Mouse (Mus musculus): ENCODE results near the gene Med8. TPM values are rescaled to one million over a fixed set of nuclear protein-coding genes. Genes with fewer than 3 reads are reported as not detected.
A peak's percentile ranks its signal among the peaks of the same experiment; 100 is the strongest.

The Med8 gene
- polyA plus RNA-seq (2015; fragmentation: Nextera tagmentation; extraction: Ambion mirVana): 67.8 and 70.6 TPM in 2 replicates

DNA sequence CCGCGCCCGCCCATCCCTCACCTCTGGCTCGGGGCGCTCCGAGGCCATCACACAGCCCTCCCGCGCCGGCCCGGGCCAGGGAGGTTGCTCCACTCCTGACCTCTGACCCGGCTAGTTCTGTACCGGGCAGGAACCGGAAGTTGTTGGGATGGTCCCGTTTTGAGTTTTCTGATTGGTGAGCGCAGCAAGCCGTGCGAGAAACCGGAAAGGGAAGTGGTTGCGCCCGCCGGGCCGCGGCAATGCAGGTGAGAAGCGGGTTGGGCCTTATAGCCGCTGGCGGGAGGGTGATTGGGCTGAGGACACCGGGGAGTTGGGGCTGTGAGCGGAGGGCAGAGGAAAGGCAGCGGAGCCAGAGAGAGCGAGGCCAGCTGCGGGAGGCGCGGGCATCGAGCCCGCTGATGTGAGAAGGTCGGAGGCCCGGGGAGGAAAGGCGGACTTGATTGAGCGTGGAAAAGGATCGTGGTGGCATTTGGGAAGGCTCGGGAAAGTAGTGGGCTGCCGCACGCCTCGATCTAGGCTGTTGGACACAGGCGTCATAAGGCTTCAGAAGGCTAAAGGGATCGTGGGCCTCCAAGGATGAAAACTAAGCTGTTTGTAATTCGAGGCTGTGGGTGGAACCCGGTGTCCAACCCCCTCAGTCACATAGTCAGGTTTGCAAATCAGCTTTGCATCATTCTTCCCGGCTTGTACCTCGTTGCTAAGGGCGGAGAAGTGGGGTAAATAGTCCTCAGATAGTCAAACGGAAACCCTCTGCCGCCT, at the start of gene Med8, which contains the start of gene Szt2:
Gene Med8, plus strand, starts transcription at position 196 of the 759 bp plus-strand sequence.
Gene Szt2, minus strand, starts transcription at position 132 of the 759 bp plus-strand sequence.
- H3K4me1 ChIP-seq (ENCODE audit: control insufficient read depth, insufficient read depth, low read length): peaks cover 14% of the 10 kb centered on the region
- no peaks in the 10 kb centered on the region for H3K27me3 ChIP-seq (ENCODE audit: control insufficient read depth, insufficient read depth, low read length)
- peak within 1 kb of the TSS; percentile 85 for H3K4me3 ChIP-seq (ENCODE audit: low read length)
- H3K4me2 ChIP-seq (ENCODE audit: low read depth, low read length): peak within 1 kb of the TSS; percentile 72
- H3K36me3 ChIP-seq (ENCODE audit: control insufficient read depth, insufficient read depth): peaks cover 29% of the 10 kb centered on the region
- H3K9ac ChIP-seq (ENCODE audit: low read length): peak within 1 kb of the TSS; percentile 95
- H3K27ac ChIP-seq (ENCODE audit: low read length): peak within 1 kb of the TSS; percentile 74
- under 1% methylated on average over 53 of the region's 53 CpGs for WGBS
- ATAC-seq (replicated peaks; ENCODE audit: extremely low read depth, insufficient read depth, low FRiP score): peak; percentile 95
- H3K9me3 ChIP-seq (replicated peaks; ENCODE audit: control insufficient read depth, low read length): no peaks in the 10 kb centered on the region

DNA sequence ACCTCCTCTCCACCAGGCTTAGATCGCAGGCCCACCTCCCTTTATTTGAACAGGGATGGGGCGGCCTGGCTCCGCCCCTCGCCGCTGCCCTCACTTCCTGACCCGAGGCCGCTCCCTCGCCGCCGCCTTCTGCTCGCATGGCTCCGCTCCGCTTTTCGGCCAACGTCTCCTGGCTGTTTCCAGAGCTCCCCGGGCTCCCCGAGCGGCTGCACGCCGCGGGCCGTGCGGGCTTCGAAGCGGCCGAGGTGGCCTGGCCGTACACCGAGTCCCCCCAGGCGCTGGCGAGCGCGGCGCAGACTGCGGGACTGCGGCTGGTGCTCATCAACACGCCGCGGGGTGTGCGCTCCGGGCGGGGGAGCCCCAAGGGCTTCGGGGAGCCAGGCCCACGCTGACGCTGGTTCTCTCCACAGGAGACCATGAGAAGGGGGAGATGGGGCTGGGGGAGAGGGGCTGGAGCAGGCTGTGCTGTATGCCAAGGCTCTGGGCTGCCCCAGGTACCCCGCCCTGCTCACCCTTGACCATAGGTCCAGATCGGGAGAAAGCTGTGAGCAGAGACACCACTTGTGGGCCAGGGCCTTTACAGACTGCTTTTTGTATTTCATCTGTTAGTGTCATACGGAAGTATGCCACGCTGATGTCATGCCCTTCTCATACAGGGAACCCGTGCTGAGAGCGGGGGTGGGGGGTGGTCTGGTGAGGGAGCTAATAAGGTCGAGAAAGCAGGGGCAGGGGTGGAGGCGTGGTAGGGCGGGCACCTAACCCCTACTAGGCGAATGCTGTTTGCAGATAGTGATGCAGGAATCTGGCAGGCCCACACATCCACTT, 49.0 kb upstream of the Med8 start:
- H3K4me1 ChIP-seq (ENCODE audit: control insufficient read depth, insufficient read depth, low read length): peaks cover 8% of the 10 kb centered on the region
- H3K36me3 ChIP-seq (ENCODE audit: control insufficient read depth, insufficient read depth): peaks cover 21% of the 10 kb centered on the region
- H3K27ac ChIP-seq (ENCODE audit: low read length): peak overlapping the region; percentile 87
- H3K9me3 ChIP-seq (replicated peaks; ENCODE audit: control insufficient read depth, low read length): no peaks in the 10 kb centered on the region
- ATAC-seq (replicated peaks; ENCODE audit: extremely low read depth, insufficient read depth, low FRiP score): peak; percentile 75
- peak overlapping the region; percentile 93 for H3K9ac ChIP-seq (ENCODE audit: low read length)
- H3K4me3 ChIP-seq (ENCODE audit: low read length): peak overlapping the region; percentile 86
- H3K4me2 ChIP-seq (ENCODE audit: low read depth, low read length): peak overlapping the region; percentile 98
- no peaks in the 10 kb centered on the region for H3K27me3 ChIP-seq (ENCODE audit: control insufficient read depth, insufficient read depth, low read length)
- WGBS: 1% methylated on average over 54 of the region's 54 CpGs

DNA sequence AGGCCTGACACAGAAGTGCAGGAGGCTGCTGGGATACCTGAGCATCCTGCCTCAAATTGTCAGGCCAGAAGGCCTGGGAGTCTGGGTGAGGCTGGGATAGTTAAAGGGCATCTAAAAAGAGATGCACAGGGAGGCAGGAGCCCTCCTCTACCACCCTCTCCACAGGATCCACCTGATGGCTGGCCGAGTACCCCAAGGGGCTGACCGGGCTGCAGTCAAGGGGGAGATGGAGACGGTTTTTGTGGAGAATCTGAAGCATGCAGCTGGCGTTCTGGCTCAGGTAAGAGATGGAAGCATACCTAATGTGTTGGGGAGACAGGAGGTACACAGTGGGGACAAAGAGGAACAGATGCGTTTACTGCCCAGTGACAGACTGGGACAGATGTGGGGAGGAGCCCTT, 47.7 kb upstream of the Med8 start:
- ATAC-seq (replicated peaks; ENCODE audit: extremely low read depth, insufficient read depth, low FRiP score): no peak
- H3K4me1 ChIP-seq (ENCODE audit: control insufficient read depth, insufficient read depth, low read length): peaks cover 8% of the 10 kb centered on the region
- WGBS: 88% methylated on average over 5 of the region's 5 CpGs
- no peaks in the 10 kb centered on the region for H3K27me3 ChIP-seq (ENCODE audit: control insufficient read depth, insufficient read depth, low read length)
- H3K27ac ChIP-seq (ENCODE audit: low read length): no peak overlapping the region
- H3K9ac ChIP-seq (ENCODE audit: low read length): no peak overlapping the region
- H3K4me3 ChIP-seq (ENCODE audit: low read length): no peak overlapping the region
- peaks cover 30% of the 10 kb centered on the region for H3K36me3 ChIP-seq (ENCODE audit: control insufficient read depth, insufficient read depth)
- no peaks in the 10 kb centered on the region for H3K9me3 ChIP-seq (replicated peaks; ENCODE audit: control insufficient read depth, low read length)
- H3K4me2 ChIP-seq (ENCODE audit: low read depth, low read length): no peak overlapping the region

DNA sequence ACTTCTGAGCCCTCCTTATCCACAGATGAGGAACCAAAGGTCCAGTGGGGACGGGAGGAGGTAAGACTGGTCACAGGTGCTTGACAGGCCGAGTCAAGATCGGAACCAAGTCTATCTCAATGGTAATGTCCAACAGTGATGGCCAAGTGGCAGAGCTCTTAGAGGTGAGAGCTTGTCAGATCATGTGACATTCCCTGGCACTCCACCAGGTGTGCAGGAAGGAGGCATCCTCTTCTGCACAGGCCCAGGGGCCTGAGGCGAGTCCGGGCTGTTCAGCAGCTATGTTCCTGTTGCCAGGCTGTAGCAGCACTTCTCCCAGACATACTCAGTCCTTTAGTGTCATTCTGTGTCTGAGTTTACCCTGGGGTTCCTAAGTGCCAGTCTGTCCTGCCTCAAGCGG, 46.3 kb upstream of the Med8 start:
- H3K9ac ChIP-seq (ENCODE audit: low read length): no peak overlapping the region
- no peak for ATAC-seq (replicated peaks; ENCODE audit: extremely low read depth, insufficient read depth, low FRiP score)
- H3K27me3 ChIP-seq (ENCODE audit: control insufficient read depth, insufficient read depth, low read length): no peaks in the 10 kb centered on the region
- H3K36me3 ChIP-seq (ENCODE audit: control insufficient read depth, insufficient read depth): peaks cover 37% of the 10 kb centered on the region
- H3K9me3 ChIP-seq (replicated peaks; ENCODE audit: control insufficient read depth, low read length): no peaks in the 10 kb centered on the region
- peaks cover 8% of the 10 kb centered on the region for H3K4me1 ChIP-seq (ENCODE audit: control insufficient read depth, insufficient read depth, low read length)
- no peak overlapping the region for H3K27ac ChIP-seq (ENCODE audit: low read length)
- H3K4me2 ChIP-seq (ENCODE audit: low read depth, low read length): no peak overlapping the region
- no peak overlapping the region for H3K4me3 ChIP-seq (ENCODE audit: low read length)
- 85% methylated on average over 6 of the region's 6 CpGs for WGBS

DNA sequence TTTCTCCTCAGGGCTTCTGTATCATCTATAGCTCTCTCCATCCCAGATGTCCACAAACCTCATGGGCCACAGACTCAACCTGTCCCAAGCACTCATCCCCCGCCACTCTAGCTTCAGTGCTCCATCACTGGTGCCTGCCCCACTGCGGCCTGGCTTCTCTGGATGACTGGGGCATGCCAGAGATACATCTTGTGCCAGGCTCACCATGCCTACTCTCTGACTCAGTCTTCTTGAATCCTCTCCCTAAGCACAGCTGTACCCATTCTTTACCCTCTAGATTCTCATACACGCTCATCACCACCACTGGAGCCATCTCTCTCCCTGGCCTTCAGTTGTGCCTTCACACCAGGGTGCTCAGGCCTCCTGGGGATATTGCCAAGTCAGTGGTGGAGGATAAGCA, 45.2 kb upstream of the Med8 start:
- H3K4me1 ChIP-seq (ENCODE audit: control insufficient read depth, insufficient read depth, low read length): peaks cover 8% of the 10 kb centered on the region
- WGBS: 95% methylated on average over 3 of the region's 3 CpGs

DNA sequence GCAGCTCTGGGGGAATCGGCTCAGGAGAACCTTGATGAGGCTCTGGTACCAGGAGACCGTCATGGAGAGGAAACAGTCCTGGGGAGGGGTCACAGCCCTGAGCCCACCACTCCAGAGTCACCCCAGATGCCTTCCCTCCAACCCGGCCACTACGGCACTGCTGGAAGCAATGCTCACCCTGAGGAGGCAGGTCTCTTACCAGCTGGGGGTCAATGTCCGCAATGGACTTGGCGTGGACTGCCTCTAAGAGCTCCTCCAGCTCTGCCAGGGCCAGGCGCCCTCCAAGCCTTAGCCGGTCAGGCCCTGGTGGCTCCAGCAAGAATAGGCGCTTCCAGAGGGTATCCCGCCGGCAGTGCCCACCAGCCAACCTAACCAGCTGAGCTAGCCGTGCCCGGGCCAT, 44.5 kb upstream of the Med8 start:
- H3K9me3 ChIP-seq (replicated peaks; ENCODE audit: control insufficient read depth, low read length): no peaks in the 10 kb centered on the region
- H3K27ac ChIP-seq (ENCODE audit: low read length): no peak overlapping the region
- H3K36me3 ChIP-seq (ENCODE audit: control insufficient read depth, insufficient read depth): peaks cover 45% of the 10 kb centered on the region
- WGBS: 94% methylated on average over 13 of the region's 13 CpGs
- H3K9ac ChIP-seq (ENCODE audit: low read length): no peak overlapping the region
- H3K4me3 ChIP-seq (ENCODE audit: low read length): no peak overlapping the region
- H3K4me2 ChIP-seq (ENCODE audit: low read depth, low read length): no peak overlapping the region
- peaks cover 5% of the 10 kb centered on the region for H3K4me1 ChIP-seq (ENCODE audit: control insufficient read depth, insufficient read depth, low read length)
- no peak for ATAC-seq (replicated peaks; ENCODE audit: extremely low read depth, insufficient read depth, low FRiP score)
- no peaks in the 10 kb centered on the region for H3K27me3 ChIP-seq (ENCODE audit: control insufficient read depth, insufficient read depth, low read length)

More for the DNA sequence above, 45.2 kb upstream of the Med8 start:
- H3K9me3 ChIP-seq (replicated peaks; ENCODE audit: control insufficient read depth, low read length): no peaks in the 10 kb centered on the region
- H3K27ac ChIP-seq (ENCODE audit: low read length): no peak overlapping the region
- no peak overlapping the region for H3K9ac ChIP-seq (ENCODE audit: low read length)
- ATAC-seq (replicated peaks; ENCODE audit: extremely low read depth, insufficient read depth, low FRiP score): no peak
- no peaks in the 10 kb centered on the region for H3K27me3 ChIP-seq (ENCODE audit: control insufficient read depth, insufficient read depth, low read length)
- peaks cover 40% of the 10 kb centered on the region for H3K36me3 ChIP-seq (ENCODE audit: control insufficient read depth, insufficient read depth)
- H3K4me3 ChIP-seq (ENCODE audit: low read length): no peak overlapping the region
- H3K4me2 ChIP-seq (ENCODE audit: low read depth, low read length): no peak overlapping the region

DNA sequence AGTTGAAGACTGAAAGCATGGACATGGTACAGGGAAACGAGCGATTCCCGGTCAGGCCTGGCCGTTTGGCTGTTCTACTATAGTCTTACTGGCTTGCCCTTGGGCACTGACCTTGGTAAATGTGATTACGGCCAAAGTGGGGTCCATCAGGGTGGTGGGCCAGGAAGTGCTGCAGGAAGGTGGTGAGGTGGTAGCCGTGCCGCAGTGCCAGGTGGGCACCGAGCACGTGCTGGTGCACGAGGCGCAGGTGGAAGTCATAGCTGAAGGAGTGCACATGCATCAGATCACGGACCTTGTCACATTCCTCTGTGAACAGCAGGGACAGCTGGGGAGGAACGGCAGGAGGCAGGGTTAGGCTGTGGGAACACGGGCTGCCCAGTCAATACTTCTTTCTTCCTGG, 43.1 kb upstream of the Med8 start:
- H3K4me2 ChIP-seq (ENCODE audit: low read depth, low read length): no peak overlapping the region
- WGBS: 84% methylated on average over 14 of the region's 14 CpGs

DNA sequence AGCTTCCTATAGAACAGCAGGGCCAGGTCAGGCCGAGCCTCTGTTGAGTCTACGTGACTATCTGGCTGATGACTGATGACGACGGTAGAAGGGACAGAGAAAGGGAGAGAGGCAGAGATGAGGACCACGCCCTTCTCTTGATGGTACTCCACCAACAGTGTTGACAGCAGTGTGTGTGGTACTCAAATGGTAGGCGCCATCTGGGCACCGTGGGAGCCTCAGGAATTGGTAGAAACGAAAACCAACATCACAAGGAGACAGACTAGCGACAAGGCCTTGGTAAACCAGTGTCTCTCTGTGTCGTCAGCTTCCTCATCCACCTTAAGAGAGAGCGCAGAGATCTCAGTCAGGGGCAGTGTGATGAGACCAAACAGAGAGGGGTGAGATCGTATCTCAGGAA, 41.6 kb upstream of the Med8 start:
- no peak overlapping the region for H3K9ac ChIP-seq (ENCODE audit: low read length)
- H3K27ac ChIP-seq (ENCODE audit: low read length): no peak overlapping the region
- H3K4me1 ChIP-seq (ENCODE audit: control insufficient read depth, insufficient read depth, low read length): 0 out of 2 replicates have a peak, but pooled peaks cover 4% of the 10 kb centered on the region
- no peak overlapping the region for H3K4me3 ChIP-seq (ENCODE audit: low read length)
- WGBS: 82% methylated on average over 12 of the region's 12 CpGs
- peaks cover 59% of the 10 kb centered on the region for H3K36me3 ChIP-seq (ENCODE audit: control insufficient read depth, insufficient read depth)
- no peaks in the 10 kb centered on the region for H3K9me3 ChIP-seq (replicated peaks; ENCODE audit: control insufficient read depth, low read length)
- no peak overlapping the region for H3K4me2 ChIP-seq (ENCODE audit: low read depth, low read length)
- H3K27me3 ChIP-seq (ENCODE audit: control insufficient read depth, insufficient read depth, low read length): no peaks in the 10 kb centered on the region
- ATAC-seq (replicated peaks; ENCODE audit: extremely low read depth, insufficient read depth, low FRiP score): no peak

More for the DNA sequence above, 43.1 kb upstream of the Med8 start:
- H3K27ac ChIP-seq (ENCODE audit: low read length): no peak overlapping the region
- H3K4me3 ChIP-seq (ENCODE audit: low read length): no peak overlapping the region
- H3K9ac ChIP-seq (ENCODE audit: low read length): no peak overlapping the region
- H3K9me3 ChIP-seq (replicated peaks; ENCODE audit: control insufficient read depth, low read length): no peaks in the 10 kb centered on the region
- H3K27me3 ChIP-seq (ENCODE audit: control insufficient read depth, insufficient read depth, low read length): no peaks in the 10 kb centered on the region
- ATAC-seq (replicated peaks; ENCODE audit: extremely low read depth, insufficient read depth, low FRiP score): no peak
- H3K36me3 ChIP-seq (ENCODE audit: control insufficient read depth, insufficient read depth): peaks cover 50% of the 10 kb centered on the region
- 0 out of 2 replicates have a peak, but pooled peaks cover 4% of the 10 kb centered on the region for H3K4me1 ChIP-seq (ENCODE audit: control insufficient read depth, insufficient read depth, low read length)

DNA sequence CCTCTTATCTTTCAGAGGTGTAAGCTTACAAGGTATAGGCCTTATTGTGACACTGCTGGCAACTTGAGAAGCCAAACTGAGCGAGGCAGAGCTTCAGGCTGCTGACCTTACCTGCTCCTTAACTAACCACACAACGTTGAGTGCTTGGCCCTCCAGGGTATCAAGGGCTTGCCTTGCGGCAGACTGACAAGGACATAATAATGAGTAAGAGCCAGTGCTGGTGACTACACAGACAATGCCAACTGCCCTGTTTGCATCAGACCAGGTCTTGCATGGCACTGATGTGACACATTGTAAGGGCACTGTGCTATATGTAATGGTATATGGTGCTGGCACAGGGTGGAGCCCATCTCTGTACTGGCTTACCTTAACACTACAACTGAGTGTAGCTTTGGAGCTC, 40.5 kb upstream of the Med8 start:
- WGBS: 85% methylated on average over 3 of the region's 3 CpGs
- Histone ChIP-seq H3K27ac (ENCODE audit: low read length) (no peak overlapping the region), H3K9ac (ENCODE audit: low read length) (no peak overlapping the region), H3K9me3 (replicated peaks; ENCODE audit: control insufficient read depth, low read length) (no peaks in the 10 kb centered on the region), H3K4me1 (ENCODE audit: control insufficient read depth, insufficient read depth, low read length) (0 out of 2 replicates have a peak, but pooled peaks cover 4% of the 10 kb centered on the region), H3K4me2 (ENCODE audit: low read depth, low read length) (no peak overlapping the region), H3K27me3 (ENCODE audit: control insufficient read depth, insufficient read depth, low read length) (no peaks in the 10 kb centered on the region), H3K36me3 (ENCODE audit: control insufficient read depth, insufficient read depth) (peaks cover 64% of the 10 kb centered on the region), H3K4me3 (ENCODE audit: low read length) (no peak overlapping the region)
- no peak for ATAC-seq (replicated peaks; ENCODE audit: extremely low read depth, insufficient read depth, low FRiP score)
